8 mouse cellular contexts compared by ENCODE assay signal in the genomic region with DNA sequence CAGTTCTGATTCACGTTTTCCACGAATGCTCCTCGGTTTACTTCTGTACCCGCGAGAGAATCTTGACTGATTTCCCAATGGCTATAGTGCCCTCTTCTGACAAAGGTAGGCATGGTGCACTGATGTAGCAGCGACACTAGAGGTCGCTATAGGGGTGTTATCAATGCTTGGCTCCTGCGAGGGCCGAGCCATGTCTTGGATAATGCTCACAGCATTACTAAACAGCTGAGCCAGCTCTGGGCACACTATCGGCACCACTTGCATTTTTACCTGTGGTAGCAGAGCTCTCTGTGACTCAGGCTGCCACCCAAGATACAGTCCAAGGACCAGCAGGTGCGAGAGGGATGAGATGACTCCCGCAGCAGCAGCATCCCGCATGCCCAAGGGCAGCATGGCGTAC. TPM values are rescaled to one million over a fixed set of nuclear protein-coding genes. Genes with fewer than 3 reads are reported as not detected.
DNase-seq lines count a peak whose midpoint lies in the region; ATAC-seq and TF ChIP-seq lines count a peak whose summit lies in the region.

No protein-coding gene starts in this region.

- intact Hi-C loops in gastrocnemius, postnatal 14 days (cut with DNase I; ENCODE audit: low total_unique reads), result no loop called here

- no peak for TF ChIP-seq POLR2A in thymus, adult 2 months (IDR thresholded peaks at IDR 0.05; ENCODE audit: control insufficient read depth, extremely low read depth, insufficient read depth, low read length, poor library complexity)

- peak; percentile 46 for DNase-seq in thymus, adult 2 months
- no peak for DNase-seq in thymus, adult 18-20 months
- DNase-seq in cerebellum, postnatal 14 days, result peak; percentile 76 to 79
- DNase-seq in gastrocnemius, postnatal 14 days, result peak; percentile 58
- DNase-seq in intestine, embryonic 14.5 days (ENCODE audit: low spot score), result peak; percentile 77
- DNase-seq in midbrain, embryonic 14.5 days, result peak; percentile 91

- no peak for ATAC-seq in intestine, embryonic 14.5 days (replicated peaks; ENCODE audit: low FRiP score, low TSS enrichment, low read depth)
- peak; percentile 27; the same call in 1 of the 2 replicates for ATAC-seq in limb, embryonic 12.5 days (ENCODE audit: insufficient number of reproducible peaks, insufficient read depth, low FRiP score, low TSS enrichment, low read depth)
- peak; percentile 54; the same call in 1 of the 2 replicates for ATAC-seq in midbrain, embryonic 14.5 days (ENCODE audit: low FRiP score, low TSS enrichment)
- peak; percentile 71; the same call in 1 of the 2 replicates for ATAC-seq in stomach, embryonic 16.5 days (ENCODE audit: insufficient read depth, low FRiP score)

- H3K4me2 ChIP-seq in intestine, embryonic 14.5 days (ENCODE audit: low read length), result peak overlapping the region; percentile 26
- H3K4me2 ChIP-seq in limb, embryonic 12.5 days, result peak overlapping the region; percentile 78
- peak overlapping the region; percentile 42 for H3K4me2 ChIP-seq in midbrain, embryonic 14.5 days (ENCODE audit: low read length)
- H3K4me2 ChIP-seq in stomach, embryonic 16.5 days (ENCODE audit: low read depth, low read length), result peak overlapping the region; percentile 41

- WGBS in thymus, adult 2 months, result 26% methylated on average over 14 of the region's 14 CpGs
- WGBS in intestine, embryonic 14.5 days, result 15% methylated on average over 14 of the region's 14 CpGs
- WGBS in limb, embryonic 12.5 days, result 19% methylated on average over 14 of the region's 14 CpGs
- 16% methylated on average over 14 of the region's 14 CpGs for WGBS in midbrain, embryonic 14.5 days
- 16% methylated on average over 14 of the region's 14 CpGs for WGBS in stomach, embryonic 16.5 days

- no peaks in the 10 kb centered on the region for H3K27me3 ChIP-seq in thymus, adult 2 months (ENCODE audit: control insufficient read depth, insufficient read depth, low read length)
- H3K27me3 ChIP-seq in intestine, embryonic 14.5 days (replicated peaks; ENCODE audit: control insufficient read depth, insufficient read depth, low read length), result peaks cover 16% of the 10 kb centered on the region
- peaks cover 42% of the 10 kb centered on the region for H3K27me3 ChIP-seq in limb, embryonic 12.5 days
- H3K27me3 ChIP-seq in midbrain, embryonic 14.5 days (ENCODE audit: control insufficient read depth, insufficient read depth, low read length), result peaks cover 47% of the 10 kb centered on the region
- 0 out of 2 replicates have a peak, but pooled peaks cover 3% of the 10 kb centered on the region for H3K27me3 ChIP-seq in stomach, embryonic 16.5 days (ENCODE audit: control insufficient read depth, insufficient read depth, low read length)

- H3K9me3 ChIP-seq in intestine, embryonic 14.5 days (ENCODE audit: control insufficient read depth, low read length), result no peaks in the 10 kb centered on the region
- no peaks in the 10 kb centered on the region for H3K9me3 ChIP-seq in limb, embryonic 12.5 days
- no peaks in the 10 kb centered on the region for H3K9me3 ChIP-seq in midbrain, embryonic 14.5 days (ENCODE audit: control insufficient read depth, low read length)
- no peaks in the 10 kb centered on the region for H3K9me3 ChIP-seq in stomach, embryonic 16.5 days (replicated peaks; ENCODE audit: control insufficient read depth, low read length)

- no peaks in the 10 kb centered on the region for H3K4me1 ChIP-seq in thymus, adult 2 months (replicated peaks; ENCODE audit: control insufficient read depth, insufficient read depth, low read length)
- H3K4me1 ChIP-seq in intestine, embryonic 14.5 days (replicated peaks; ENCODE audit: control insufficient read depth, insufficient read depth, low read length), result peaks cover 23% of the 10 kb centered on the region
- H3K4me1 ChIP-seq in limb, embryonic 12.5 days (replicated peaks), result peaks cover 27% of the 10 kb centered on the region
- H3K4me1 ChIP-seq in midbrain, embryonic 14.5 days (ENCODE audit: control insufficient read depth, insufficient read depth, low read length), result peaks cover 4% of the 10 kb centered on the region; the same call in 1 of the 2 replicates
- H3K4me1 ChIP-seq in stomach, embryonic 16.5 days (ENCODE audit: control insufficient read depth, insufficient read depth, low read length), result peaks cover 27% of the 10 kb centered on the region; the same call in 1 of the 2 replicates

- peak; percentile 76; the same call in 1 of the 2 replicates for TF ChIP-seq CTCF in thymus, adult 2 months (IDR thresholded peaks at IDR 0.05; ENCODE audit: borderline replicate concordance, control insufficient read depth, extremely low read depth, insufficient read depth, low read length, poor library complexity)

- H3K4me3 ChIP-seq in thymus, adult 2 months (ENCODE audit: control insufficient read depth, insufficient read depth, low read length), result no peak overlapping the region
- H3K4me3 ChIP-seq in intestine, embryonic 14.5 days (ENCODE audit: low read depth, low read length), result no peak overlapping the region
- H3K4me3 ChIP-seq in limb, embryonic 12.5 days (replicated peaks), result peak overlapping the region; percentile 26
- peak overlapping the region; percentile 10; the same call in 1 of the 2 replicates for H3K4me3 ChIP-seq in midbrain, embryonic 14.5 days (replicated peaks; ENCODE audit: low read depth, low read length)
- 0 out of 2 replicates have a peak overlapping the region, but pooled peaks have one; percentile 10 for H3K4me3 ChIP-seq in stomach, embryonic 16.5 days (replicated peaks; ENCODE audit: low read length)

- no peak overlapping the region for H3K9ac ChIP-seq in intestine, embryonic 14.5 days (ENCODE audit: low read length)
- no peak overlapping the region; the same call in 1 of the 2 replicates for H3K9ac ChIP-seq in limb, embryonic 12.5 days (replicated peaks)
- no peak overlapping the region; the same call in 1 of the 2 replicates for H3K9ac ChIP-seq in midbrain, embryonic 14.5 days (replicated peaks; ENCODE audit: low read length)
- peak overlapping the region; percentile 46; the same call in 1 of the 2 replicates for H3K9ac ChIP-seq in stomach, embryonic 16.5 days (ENCODE audit: low read length)

- H3K27ac ChIP-seq in thymus, adult 2 months (ENCODE audit: control insufficient read depth, insufficient read depth, low read length), result no peak overlapping the region
- no peak overlapping the region for H3K27ac ChIP-seq in intestine, embryonic 14.5 days (ENCODE audit: low read depth)
- H3K27ac ChIP-seq in limb, embryonic 12.5 days, result peak overlapping the region; percentile 4; the same call in 1 of the 2 replicates
- no peak overlapping the region for H3K27ac ChIP-seq in midbrain, embryonic 14.5 days (replicated peaks; ENCODE audit: low read depth, low read length)
- H3K27ac ChIP-seq in stomach, embryonic 16.5 days (ENCODE audit: low read length), result no peak overlapping the region

- H3K36me3 ChIP-seq in thymus, adult 2 months (ENCODE audit: control insufficient read depth, insufficient read depth, low read length), result no peaks in the 10 kb centered on the region
- H3K36me3 ChIP-seq in intestine, embryonic 14.5 days (ENCODE audit: control insufficient read depth, insufficient read depth, low read length), result no peaks in the 10 kb centered on the region
- peaks cover 28% of the 10 kb centered on the region for H3K36me3 ChIP-seq in limb, embryonic 12.5 days
- no peaks in the 10 kb centered on the region for H3K36me3 ChIP-seq in midbrain, embryonic 14.5 days (ENCODE audit: control insufficient read depth, insufficient read depth, low read length)
- no peaks in the 10 kb centered on the region for H3K36me3 ChIP-seq in stomach, embryonic 16.5 days (ENCODE audit: control insufficient read depth, insufficient read depth, low read length)

RNA-seq across cellular contexts. Expression of gene Adcy4, which starts 2.6 kb away (rescaled TPM):
- polyA plus RNA-seq in thymus, adult 2 months (2012; rRNA removed), result 7.4 and 11.2 TPM in 2 replicates
- 1 to 10 TPM; 7.1 to 8.6 TPM for total RNA-seq in gastrocnemius, postnatal 14 days (2021)
- 5.8 and 7.2 TPM in 2 replicates for polyA plus RNA-seq in intestine, embryonic 14.5 days (2014; fragmentation: Nextera tagmentation; extraction: Ambion mirVana)
- 17.7 and 19.9 TPM in 2 replicates for polyA plus RNA-seq in limb, embryonic 12.5 days (2016; fragmentation: Nextera tagmentation; extraction: Ambion mirVana)
- 2.4 and 3.2 TPM in 2 replicates for polyA plus RNA-seq in midbrain, embryonic 14.5 days (2014; fragmentation: Nextera tagmentation; extraction: Ambion mirVana)
- polyA plus RNA-seq in stomach, embryonic 16.5 days (2015; fragmentation: Nextera tagmentation; extraction: Ambion mirVana), result 7.7 and 8.2 TPM in 2 replicates

RNA-seq across cellular contexts. Expression of gene Ripk3, which starts 7.4 kb away (rescaled TPM):
- polyA plus RNA-seq in thymus, adult 2 months (2012; rRNA removed), result 66.8 and 84.4 TPM in 2 replicates
- 1 to 10 TPM; 2.4 to 2.6 TPM for total RNA-seq in gastrocnemius, postnatal 14 days (2021)
- polyA plus RNA-seq in intestine, embryonic 14.5 days (2014; fragmentation: Nextera tagmentation; extraction: Ambion mirVana), result 48.5 and 51.7 TPM in 2 replicates
- 25.2 and 36.4 TPM in 2 replicates for polyA plus RNA-seq in limb, embryonic 12.5 days (2016; fragmentation: Nextera tagmentation; extraction: Ambion mirVana)
- polyA plus RNA-seq in midbrain, embryonic 14.5 days (2014; fragmentation: Nextera tagmentation; extraction: Ambion mirVana), result 0.77 and 1.8 TPM in 2 replicates
- 32.7 and 34.4 TPM in 2 replicates for polyA plus RNA-seq in stomach, embryonic 16.5 days (2015; fragmentation: Nextera tagmentation; extraction: Ambion mirVana)

RNA-seq across cellular contexts. Expression of gene Ltb4r1, which starts 15.5 kb away (rescaled TPM):
- polyA plus RNA-seq in thymus, adult 2 months (2012; rRNA removed), result 2.6 and 2.8 TPM in 2 replicates
- total RNA-seq in gastrocnemius, postnatal 14 days (2021), result under 1 TPM; 0.22 to 0.39 TPM
- polyA plus RNA-seq in intestine, embryonic 14.5 days (2014; fragmentation: Nextera tagmentation; extraction: Ambion mirVana), result 0.30 and 0.38 TPM in 2 replicates
- 0.26 and 0.68 TPM in 2 replicates for polyA plus RNA-seq in limb, embryonic 12.5 days (2016; fragmentation: Nextera tagmentation; extraction: Ambion mirVana)
- polyA plus RNA-seq in midbrain, embryonic 14.5 days (2014; fragmentation: Nextera tagmentation; extraction: Ambion mirVana), result 0.77 TPM in 1 of 2 replicates, not detected in the other
- 2.4 and 4.8 TPM in 2 replicates for polyA plus RNA-seq in stomach, embryonic 16.5 days (2015; fragmentation: Nextera tagmentation; extraction: Ambion mirVana)

RNA-seq across cellular contexts. Expression of gene Ltb4r2, which starts 20.1 kb away (rescaled TPM):
- 1.7 and 1.8 TPM in 2 replicates for polyA plus RNA-seq in thymus, adult 2 months (2012; rRNA removed)
- total RNA-seq in gastrocnemius, postnatal 14 days (2021), result under 1 TPM in 1 of 2 experiments, not detected in 1; 0.12 TPM
- polyA plus RNA-seq in intestine, embryonic 14.5 days (2014; fragmentation: Nextera tagmentation; extraction: Ambion mirVana), result 0.08 and 0.65 TPM in 2 replicates
- 0.58 and 0.73 TPM in 2 replicates for polyA plus RNA-seq in limb, embryonic 12.5 days (2016; fragmentation: Nextera tagmentation; extraction: Ambion mirVana)
- polyA plus RNA-seq in midbrain, embryonic 14.5 days (2014; fragmentation: Nextera tagmentation; extraction: Ambion mirVana), result 0.32 and 0.69 TPM in 2 replicates
- polyA plus RNA-seq in stomach, embryonic 16.5 days (2015; fragmentation: Nextera tagmentation; extraction: Ambion mirVana), result 0.71 and 0.81 TPM in 2 replicates

RNA-seq across cellular contexts. Expression of gene Cideb, which starts 23.1 kb away (rescaled TPM):
- polyA plus RNA-seq in thymus, adult 2 months (2012; rRNA removed), result 1.8 and 2.7 TPM in 2 replicates
- not detected for total RNA-seq in gastrocnemius, postnatal 14 days (2021)
- 5.4 and 8.1 TPM in 2 replicates for polyA plus RNA-seq in intestine, embryonic 14.5 days (2014; fragmentation: Nextera tagmentation; extraction: Ambion mirVana)
- polyA plus RNA-seq in limb, embryonic 12.5 days (2016; fragmentation: Nextera tagmentation; extraction: Ambion mirVana), result 0.60 TPM in 1 of 2 replicates, not detected in the other
- 0.18 and 0.19 TPM in 2 replicates for polyA plus RNA-seq in midbrain, embryonic 14.5 days (2014; fragmentation: Nextera tagmentation; extraction: Ambion mirVana)
- 14.8 and 15.1 TPM in 2 replicates for polyA plus RNA-seq in stomach, embryonic 16.5 days (2015; fragmentation: Nextera tagmentation; extraction: Ambion mirVana)

Comparison
In these comparisons a context has a peak if more than half of its experiments do, and no peak if none do; other contexts are left out.
1. DNase-seq: peak in thymus, adult 2 months (single experiment), cerebellum, postnatal 14 days (2 of 2), gastrocnemius, postnatal 14 days (single experiment), intestine, embryonic 14.5 days (single experiment) and midbrain, embryonic 14.5 days (single experiment); none in thymus, adult 18-20 months (0 of 2).
2. H3K4me3 ChIP-seq: peak in limb, embryonic 12.5 days (single experiment), midbrain, embryonic 14.5 days (single experiment) and stomach, embryonic 16.5 days (single experiment); none in thymus, adult 2 months (single experiment) and intestine, embryonic 14.5 days (single experiment).
3. H3K4me2 ChIP-seq: peak in every context shown above with its lines; median percentile 78 in limb, embryonic 12.5 days; 42 in midbrain, embryonic 14.5 days; 41 in stomach, embryonic 16.5 days; 26 in intestine, embryonic 14.5 days.